Mouse (Mus musculus): ENCODE data around the gene Usp32.
A peak's percentile ranks its signal among the peaks of the same experiment; 100 is the strongest.
"Not testable (repeated sequence)": the region's sequence is repeated elsewhere in the genome, so short reads cannot be mapped to it uniquely, and the experiment has no call there.

Gene Usp32

GRCm38 (mm10) chr11:85139581-85140540, at the start of gene Usp32:
Usp32 (minus strand) TSS chr11:85140161.
- DNase-seq (ENCODE audit: extremely low spot score, low read depth, low spot score), result no peak

GRCm38 (mm10) chr11:85189110-85189509, 49.1 kb upstream of the Usp32 start:
- DNase-seq (ENCODE audit: extremely low spot score, low read depth, low spot score), result no peak

GRCm38 (mm10) chr11:85184839-85185238, 44.9 kb upstream of the Usp32 start:
- no peak for DNase-seq (ENCODE audit: extremely low spot score, low read depth, low spot score)

- no peak for DNase-seq (ENCODE audit: extremely low spot score, low read depth, low spot score)
These were observed 44.1 kb upstream of the Usp32 start for GRCm38 (mm10) chr11:85184082-85184481.

GRCm38 (mm10) chr11:85183284-85183779, 43.4 kb upstream of the Usp32 start:
- no peak for DNase-seq (ENCODE audit: extremely low spot score, low read depth, low spot score)

- DNase-seq (ENCODE audit: extremely low spot score, low read depth, low spot score), result peak; percentile 62
These were observed 42.8 kb upstream of the Usp32 start for GRCm38 (mm10) chr11:85182617-85183283.

- no peak for DNase-seq (ENCODE audit: extremely low spot score, low read depth, low spot score)
These were observed 38.5 kb upstream of the Usp32 start for GRCm38 (mm10) chr11:85178413-85178812.

- DNase-seq (ENCODE audit: extremely low spot score, low read depth, low spot score), result no peak
These were observed 37.8 kb upstream of the Usp32 start for GRCm38 (mm10) chr11:85177761-85178160.

GRCm38 (mm10) chr11:85175941-85176340, 36.0 kb upstream of the Usp32 start:
- no peak for DNase-seq (ENCODE audit: extremely low spot score, low read depth, low spot score)

GRCm38 (mm10) chr11:85170833-85171232, 30.9 kb upstream of the Usp32 start:
- DNase-seq (ENCODE audit: extremely low spot score, low read depth, low spot score), result no peak

GRCm38 (mm10) chr11:85170058-85170740, 30.2 kb upstream of the Usp32 start, which contains the start of gene 1700125H20Rik:
1700125H20Rik (plus strand) TSS chr11:85170404.
- peak; percentile 58 for DNase-seq (ENCODE audit: extremely low spot score, low read depth, low spot score)

GRCm38 (mm10) chr11:85167503-85167902, 27.5 kb upstream of the Usp32 start:
- no peak for DNase-seq (ENCODE audit: extremely low spot score, low read depth, low spot score)

- no peak for DNase-seq (ENCODE audit: extremely low spot score, low read depth, low spot score)
These were observed 24.4 kb upstream of the Usp32 start for GRCm38 (mm10) chr11:85164371-85164770.

GRCm38 (mm10) chr11:85163014-85163413, 23.1 kb upstream of the Usp32 start:
- not testable (repeated sequence) for DNase-seq (ENCODE audit: extremely low spot score, low read depth, low spot score)

GRCm38 (mm10) chr11:85157301-85157700, 17.3 kb upstream of the Usp32 start:
- no peak for DNase-seq (ENCODE audit: extremely low spot score, low read depth, low spot score)

- DNase-seq (ENCODE audit: extremely low spot score, low read depth, low spot score), result no peak
These were observed 12.4 kb upstream of the Usp32 start for GRCm38 (mm10) chr11:85152256-85152930.

- no peak for DNase-seq (ENCODE audit: extremely low spot score, low read depth, low spot score)
These were observed 1.0 kb downstream of the Usp32 start for GRCm38 (mm10) chr11:85138776-85139474.

GRCm38 (mm10) chr11:85131542-85131941, 8.4 kb downstream of the Usp32 start:
- no peak for DNase-seq (ENCODE audit: extremely low spot score, low read depth, low spot score)

- DNase-seq (ENCODE audit: extremely low spot score, low read depth, low spot score), result no peak
These were observed 11.1 kb downstream of the Usp32 start for GRCm38 (mm10) chr11:85128883-85129282.
